16 mouse cellular contexts compared by ENCODE assay signal in genomic region chr8:112189698-112190097, GRCm38 (mm10).
DNase-seq lines count a peak whose midpoint lies in the region; ATAC-seq lines count a peak whose summit lies in the region.
"Had no signal": no experiment of that assay in that cellular context is flagged by ENCODE, and none has a peak within 500 bp of the region (broad histone marks: within the 10 kb centered on the region; RNA-seq: fewer than 3 reads in every experiment).

No protein-coding gene starts in this region.

- no peak for ATAC-seq in forebrain, embryonic 14.5 days
- ATAC-seq in midbrain, embryonic 11.5 days (ENCODE audit: low FRiP score) = 0 out of 2 replicates have a peak, but pooled peaks have one; percentile 58
- no peak for ATAC-seq in midbrain, embryonic 16.5 days
- ATAC-seq: forebrain, embryonic 15.5 days had no signal

- H3K4me1 ChIP-seq in forebrain, embryonic 14.5 days (ENCODE audit: control insufficient read depth, insufficient read depth, low read length) = peaks cover 3% of the 10 kb centered on the region; the same call in 1 of the 2 replicates
- H3K4me1 ChIP-seq in forebrain, embryonic 10.5 days = no peaks in the 10 kb centered on the region
- H3K4me1 ChIP-seq in midbrain, embryonic 11.5 days (ENCODE audit: control insufficient read depth, insufficient read depth, low read length) = no peaks in the 10 kb centered on the region
- H3K4me1 ChIP-seq in midbrain, embryonic 16.5 days (ENCODE audit: control insufficient read depth, insufficient read depth, low read length) = no peaks in the 10 kb centered on the region
- H3K4me1 ChIP-seq: embryonic facial prominence, embryonic 10.5 days; embryonic facial prominence, embryonic 12.5 days had no signal

- H3K9ac ChIP-seq in forebrain, embryonic 14.5 days (ENCODE audit: low read length) = no peak overlapping the region
- no peak overlapping the region for H3K9ac ChIP-seq in midbrain, embryonic 11.5 days (ENCODE audit: low read length)
- no peak overlapping the region for H3K9ac ChIP-seq in midbrain, embryonic 16.5 days (ENCODE audit: low read depth, low read length)
- H3K9ac ChIP-seq: embryonic facial prominence, embryonic 12.5 days; forebrain, embryonic 15.5 days had no signal

- H3K36me3 ChIP-seq in forebrain, embryonic 14.5 days (ENCODE audit: control insufficient read depth, insufficient read depth, low read length) = no peaks in the 10 kb centered on the region
- no peaks in the 10 kb centered on the region for H3K36me3 ChIP-seq in forebrain, embryonic 10.5 days (replicated peaks)
- no peaks in the 10 kb centered on the region for H3K36me3 ChIP-seq in midbrain, embryonic 11.5 days (ENCODE audit: control insufficient read depth, insufficient read depth, low read length)
- H3K36me3 ChIP-seq in midbrain, embryonic 16.5 days (ENCODE audit: control insufficient read depth, insufficient read depth, low read length) = no peaks in the 10 kb centered on the region
- H3K36me3 ChIP-seq: embryonic facial prominence, embryonic 10.5 days; embryonic facial prominence, embryonic 12.5 days; forebrain, embryonic 15.5 days had no signal

- 2% methylated on average over 2 of the region's 2 CpGs for WGBS in forebrain, embryonic 14.5 days
- 13% methylated on average over 2 of the region's 2 CpGs for WGBS in forebrain, embryonic 10.5 days
- WGBS in midbrain, embryonic 11.5 days = 12% methylated on average over 2 of the region's 2 CpGs
- WGBS in midbrain, embryonic 16.5 days = 8% methylated on average over 2 of the region's 2 CpGs

- H3K27ac ChIP-seq in forebrain, embryonic 14.5 days (ENCODE audit: low read depth, low read length) = no peak overlapping the region
- H3K27ac ChIP-seq in forebrain, embryonic 10.5 days = no peak overlapping the region
- H3K27ac ChIP-seq in midbrain, embryonic 11.5 days (ENCODE audit: low read depth, low read length) = peak overlapping the region; percentile 14; the same call in 1 of the 2 replicates
- no peak overlapping the region for H3K27ac ChIP-seq in midbrain, embryonic 16.5 days (ENCODE audit: low read length)
- H3K27ac ChIP-seq: embryonic facial prominence, embryonic 10.5 days; embryonic facial prominence, embryonic 12.5 days; forebrain, embryonic 15.5 days had no signal

- H3K9me3 ChIP-seq in forebrain, embryonic 14.5 days (replicated peaks; ENCODE audit: control insufficient read depth, low read length) = 0 out of 2 replicates have a peak, but pooled peaks cover 2% of the 10 kb centered on the region
- no peaks in the 10 kb centered on the region for H3K9me3 ChIP-seq in forebrain, embryonic 10.5 days
- no peaks in the 10 kb centered on the region; the same call in 1 of the 2 replicates for H3K9me3 ChIP-seq in midbrain, embryonic 11.5 days (ENCODE audit: control insufficient read depth, low read length)
- peaks cover 2% of the 10 kb centered on the region; the same call in 1 of the 2 replicates for H3K9me3 ChIP-seq in midbrain, embryonic 16.5 days (replicated peaks; ENCODE audit: control insufficient read depth, low read length, poor library complexity, severe bottlenecking)
- H3K9me3 ChIP-seq: embryonic facial prominence, embryonic 10.5 days; embryonic facial prominence, embryonic 12.5 days; forebrain, embryonic 15.5 days had no signal

- peak; percentile 33 for DNase-seq in forebrain, embryonic 14.5 days (ENCODE audit: low spot score)
- no peak for DNase-seq in forebrain, embryonic 10.5 days (ENCODE audit: extremely low spot score, low spot score)
- no peak for DNase-seq in midbrain, embryonic 11.5 days (ENCODE audit: low spot score, missing footprints)
- DNase-seq in left cerebral cortex, postnatal 10 days (ENCODE audit: extremely low spot score in 1 of 2, low spot score in 2 of 2) = no peak
- DNase-seq: adrenal gland, adult 2 months; adrenal gland, postnatal 10 days; adrenal gland, postnatal 25 days; cerebellum, adult 11-12 months; cerebellum, adult 2 months; cerebellum, adult 9-10 months; cerebellum, postnatal 10 days; cerebellum, postnatal 25 days had no signal

- no peaks in the 10 kb centered on the region for H3K27me3 ChIP-seq in forebrain, embryonic 14.5 days (replicated peaks; ENCODE audit: control insufficient read depth, insufficient read depth, low read length)
- H3K27me3 ChIP-seq in forebrain, embryonic 10.5 days (ENCODE audit: poor library complexity, severe bottlenecking) = no peaks in the 10 kb centered on the region
- H3K27me3 ChIP-seq in midbrain, embryonic 11.5 days (ENCODE audit: control insufficient read depth, insufficient read depth, low read length) = no peaks in the 10 kb centered on the region
- H3K27me3 ChIP-seq in midbrain, embryonic 16.5 days (ENCODE audit: control insufficient read depth, insufficient read depth, low read depth, low read length) = no peaks in the 10 kb centered on the region
- H3K27me3 ChIP-seq: embryonic facial prominence, embryonic 12.5 days; forebrain, embryonic 15.5 days had no signal

- intact Hi-C loops in left cerebral cortex, postnatal 10 days (cut with DNase I) = no loop called here

- H3K4me3 ChIP-seq in forebrain, embryonic 14.5 days (ENCODE audit: low read depth, low read length) = no peak overlapping the region
- no peak overlapping the region for H3K4me3 ChIP-seq in forebrain, embryonic 10.5 days
- no peak overlapping the region for H3K4me3 ChIP-seq in midbrain, embryonic 11.5 days (ENCODE audit: low read depth, low read length)
- no peak overlapping the region for H3K4me3 ChIP-seq in midbrain, embryonic 16.5 days (ENCODE audit: low read depth, low read length)
- H3K4me3 ChIP-seq: embryonic facial prominence, embryonic 10.5 days; embryonic facial prominence, embryonic 12.5 days; forebrain, embryonic 15.5 days had no signal

- no peak overlapping the region for H3K4me2 ChIP-seq in forebrain, embryonic 14.5 days (ENCODE audit: low read length)
- H3K4me2 ChIP-seq in midbrain, embryonic 11.5 days = no peak overlapping the region
- H3K4me2 ChIP-seq in midbrain, embryonic 16.5 days (ENCODE audit: low read length) = no peak overlapping the region
- H3K4me2 ChIP-seq: embryonic facial prominence, embryonic 12.5 days; forebrain, embryonic 15.5 days had no signal
